Mouse (Mus musculus): ENCODE measurements around the gene Map3k3. TPM values are rescaled to one million over a fixed set of nuclear protein-coding genes. Genes with fewer than 3 reads are reported as not detected.

Gene Map3k3
- polyA plus RNA-seq (2015; fragmentation: Nextera tagmentation; extraction: Ambion mirVana) = 12.5 and 14.5 TPM in 2 replicates

- H3K4me2 ChIP-seq (replicated peaks) = peak within 1 kb of the TSS; percentile 61
- peak within 1 kb of the TSS; percentile 93 for H3K9ac ChIP-seq (replicated peaks)
- H3K4me1 ChIP-seq (replicated peaks) = peaks cover 20% of the 10 kb centered on the region
- peak within 1 kb of the TSS; percentile 97 for H3K27ac ChIP-seq
- no peaks in the 10 kb centered on the region for H3K9me3 ChIP-seq
- under 1% methylated on average over 69 of the region's 69 CpGs for WGBS
- H3K36me3 ChIP-seq = no peaks in the 10 kb centered on the region
- H3K4me3 ChIP-seq (replicated peaks) = peak within 1 kb of the TSS; percentile 83
- no peaks in the 10 kb centered on the region for H3K27me3 ChIP-seq
- peak; percentile 98 for ATAC-seq
These were observed at the start of gene Map3k3 for GRCm38 (mm10) chr11:106083708-106084701. TSS of gene Map3k3 (plus strand) at chr11:106084613.

GRCm38 (mm10) chr11:106034986-106035385 is 49.4 kb upstream of the Map3k3 start:
- H3K4me3 ChIP-seq (replicated peaks) = no peak overlapping the region
- H3K4me1 ChIP-seq (replicated peaks) = peaks cover 37% of the 10 kb centered on the region
- H3K36me3 ChIP-seq = no peaks in the 10 kb centered on the region
- H3K9ac ChIP-seq (replicated peaks) = no peak overlapping the region
- no peaks in the 10 kb centered on the region for H3K9me3 ChIP-seq
- no peak for ATAC-seq
- 88% methylated on average over 9 of the region's 9 CpGs for WGBS
- H3K27ac ChIP-seq = no peak overlapping the region
- H3K4me2 ChIP-seq (replicated peaks) = no peak overlapping the region
- H3K27me3 ChIP-seq = no peaks in the 10 kb centered on the region

- Histone ChIP-seq H3K36me3 (no peaks in the 10 kb centered on the region), H3K27me3 (no peaks in the 10 kb centered on the region), H3K9ac (replicated peaks) (peak within 1 kb of the TSS; percentile 92), H3K9me3 (no peaks in the 10 kb centered on the region), H3K4me3 (replicated peaks) (peak within 1 kb of the TSS; percentile 94), H3K4me1 (replicated peaks) (peaks cover 40% of the 10 kb centered on the region), H3K27ac (peak within 1 kb of the TSS; percentile 93), H3K4me2 (replicated peaks) (peak within 1 kb of the TSS; percentile 77)
- peak; percentile 99 for ATAC-seq
- under 1% methylated on average over 66 of the region's 66 CpGs for WGBS
These were observed 47.6 kb upstream of the Map3k3 start, which contains the start of gene Dcaf7 for GRCm38 (mm10) chr11:106036548-106037417. TSS of gene Dcaf7 (plus strand) at chr11:106036872.

GRCm38 (mm10) chr11:106037418-106037751 is 47.0 kb upstream of the Map3k3 start:
- H3K4me2 ChIP-seq (replicated peaks) = peak overlapping the region; percentile 74
- H3K9me3 ChIP-seq = no peaks in the 10 kb centered on the region
- under 1% methylated on average over 13 of the region's 13 CpGs for WGBS
- H3K27me3 ChIP-seq = no peaks in the 10 kb centered on the region
- peaks cover 40% of the 10 kb centered on the region for H3K4me1 ChIP-seq (replicated peaks)
- H3K9ac ChIP-seq (replicated peaks) = peak overlapping the region; percentile 92
- peak; percentile 44 for ATAC-seq
- H3K4me3 ChIP-seq (replicated peaks) = peak overlapping the region; percentile 94
- H3K36me3 ChIP-seq = no peaks in the 10 kb centered on the region
- peak overlapping the region; percentile 93 for H3K27ac ChIP-seq

GRCm38 (mm10) chr11:106044349-106044748 is 40.1 kb upstream of the Map3k3 start:
- ATAC-seq = no peak
- H3K4me2 ChIP-seq (replicated peaks) = no peak overlapping the region

GRCm38 (mm10) chr11:106045256-106045655 is 39.2 kb upstream of the Map3k3 start:
- 94% methylated on average over 1 of the region's 1 CpGs for WGBS
- Histone ChIP-seq H3K27me3 (no peaks in the 10 kb centered on the region), H3K9ac (replicated peaks) (no peak overlapping the region), H3K9me3 (no peaks in the 10 kb centered on the region), H3K4me2 (replicated peaks) (no peak overlapping the region), H3K27ac (no peak overlapping the region), H3K36me3 (peaks cover 36% of the 10 kb centered on the region), H3K4me1 (replicated peaks) (peaks cover 3% of the 10 kb centered on the region; the same call in 1 of the 2 replicates), H3K4me3 (replicated peaks) (no peak overlapping the region)
- ATAC-seq = no peak

More at GRCm38 (mm10) chr11:106044349-106044748, 40.1 kb upstream of the Map3k3 start:
- peaks cover 8% of the 10 kb centered on the region for H3K4me1 ChIP-seq (replicated peaks)
- H3K9ac ChIP-seq (replicated peaks) = no peak overlapping the region
- H3K36me3 ChIP-seq = peaks cover 28% of the 10 kb centered on the region
- H3K4me3 ChIP-seq (replicated peaks) = no peak overlapping the region
- no peaks in the 10 kb centered on the region for H3K9me3 ChIP-seq
- H3K27me3 ChIP-seq = no peaks in the 10 kb centered on the region
- no peak overlapping the region for H3K27ac ChIP-seq

- Histone ChIP-seq H3K4me2 (replicated peaks) (no peak overlapping the region), H3K4me1 (replicated peaks) (peaks cover under 1% of the 10 kb centered on the region; the same call in 1 of the 2 replicates), H3K9me3 (no peaks in the 10 kb centered on the region), H3K27me3 (no peaks in the 10 kb centered on the region), H3K9ac (replicated peaks) (no peak overlapping the region), H3K4me3 (replicated peaks) (no peak overlapping the region), H3K36me3 (peaks cover 38% of the 10 kb centered on the region), H3K27ac (no peak overlapping the region)
- WGBS = 96% methylated on average over 3 of the region's 3 CpGs
- no peak for ATAC-seq
These were observed 38.6 kb upstream of the Map3k3 start for GRCm38 (mm10) chr11:106045780-106046179.

- Histone ChIP-seq H3K27me3 (no peaks in the 10 kb centered on the region), H3K9me3 (no peaks in the 10 kb centered on the region), H3K9ac (replicated peaks) (no peak overlapping the region), H3K4me1 (replicated peaks) (no peaks in the 10 kb centered on the region), H3K36me3 (peaks cover 46% of the 10 kb centered on the region), H3K4me2 (replicated peaks) (no peak overlapping the region), H3K27ac (no peak overlapping the region), H3K4me3 (replicated peaks) (no peak overlapping the region)
- WGBS = 90% methylated on average over 9 of the region's 9 CpGs
- no peak for ATAC-seq
These were observed 37.8 kb upstream of the Map3k3 start for GRCm38 (mm10) chr11:106046584-106046983.

GRCm38 (mm10) chr11:106053921-106054320 is 30.5 kb upstream of the Map3k3 start:
- Histone ChIP-seq H3K4me2 (replicated peaks) (no peak overlapping the region), H3K36me3 (peaks cover 95% of the 10 kb centered on the region), H3K27me3 (no peaks in the 10 kb centered on the region), H3K4me1 (replicated peaks) (no peaks in the 10 kb centered on the region), H3K9ac (replicated peaks) (no peak overlapping the region), H3K4me3 (replicated peaks) (no peak overlapping the region), H3K9me3 (no peaks in the 10 kb centered on the region), H3K27ac (no peak overlapping the region)
- ATAC-seq = no peak
- WGBS = 100% methylated on average over 2 of the region's 2 CpGs

GRCm38 (mm10) chr11:106054600-106054999 is 29.8 kb upstream of the Map3k3 start:
- WGBS = 97% methylated on average over 8 of the region's 8 CpGs
- no peaks in the 10 kb centered on the region for H3K4me1 ChIP-seq (replicated peaks)
- ATAC-seq = no peak
- no peak overlapping the region for H3K4me2 ChIP-seq (replicated peaks)
- no peak overlapping the region for H3K9ac ChIP-seq (replicated peaks)
- no peaks in the 10 kb centered on the region for H3K27me3 ChIP-seq
- no peak overlapping the region for H3K4me3 ChIP-seq (replicated peaks)
- H3K27ac ChIP-seq = no peak overlapping the region
- peaks cover 95% of the 10 kb centered on the region for H3K36me3 ChIP-seq
- no peaks in the 10 kb centered on the region for H3K9me3 ChIP-seq

GRCm38 (mm10) chr11:106055341-106055740 is 29.1 kb upstream of the Map3k3 start:
- H3K27me3 ChIP-seq = no peaks in the 10 kb centered on the region
- no peak overlapping the region for H3K4me2 ChIP-seq (replicated peaks)
- no peak overlapping the region for H3K9ac ChIP-seq (replicated peaks)
- peaks cover 96% of the 10 kb centered on the region for H3K36me3 ChIP-seq
- no peak for ATAC-seq
- H3K27ac ChIP-seq = no peak overlapping the region
- 87% methylated on average over 6 of the region's 6 CpGs for WGBS
- no peaks in the 10 kb centered on the region for H3K9me3 ChIP-seq
- no peaks in the 10 kb centered on the region for H3K4me1 ChIP-seq (replicated peaks)
- no peak overlapping the region for H3K4me3 ChIP-seq (replicated peaks)

Measured in midbrain, embryonic 13.5 days (tissue).